Mouse (Mus musculus) heart, adult 2 months (tissue): ENCODE measurements around the gene Rnf146. TPM values are rescaled to one million over a fixed set of nuclear protein-coding genes. Genes with fewer than 3 reads are reported as not detected.
A peak's percentile ranks its signal among the peaks of the same experiment; 100 is the strongest.
"Not testable (repeated sequence)": the region's sequence is repeated elsewhere in the genome, so short reads cannot be mapped to it uniquely, and the experiment has no call there.

Source experiments
- DNase-seq, 2 experiments: peaks; one replicate each; pipeline ENCODE4 v3.0.0; 2021
- H3K27ac ChIP-seq: fragments of 200-600 bp; 2 replicates; pipeline ENCODE4 v1.8.1; 2022
- H3K27me3 ChIP-seq: fragments of 200-500 bp; 2 replicates; pipeline ENCODE4 v1.6.1; 2012; ENCODE audit warnings: mild to moderate bottlenecking, low read length, inconsistent platforms, mixed read lengths; ENCODE audit not compliant: control insufficient read depth, insufficient read depth
- H3K36me3 ChIP-seq: fragments of 200-500 bp; 2 replicates; pipeline ENCODE4 v1.6.1; 2012; ENCODE audit warnings: low read length, inconsistent platforms; ENCODE audit not compliant: control insufficient read depth, insufficient read depth
- H3K4me1 ChIP-seq: fragments of 200-500 bp; 2 replicates; pipeline ENCODE4 v1.6.1; 2011; ENCODE audit warnings: low read length; ENCODE audit not compliant: control insufficient read depth, insufficient read depth
- H3K4me3 ChIP-seq: fragments of 200-600 bp; 2 replicates; pipeline ENCODE4 v1.8.1; 2022
- H3K79me2 ChIP-seq: fragments of 200-500 bp; replicated peaks from 2 replicates; pipeline ENCODE4 v1.6.1; 2012; ENCODE audit warnings: mild to moderate bottlenecking, inconsistent platforms, low read length, moderate library complexity, mixed read lengths; ENCODE audit not compliant: control insufficient read depth, insufficient read depth
- H3K9ac ChIP-seq: fragments of 200-500 bp; 2 replicates; pipeline ENCODE4 v1.6.1; 2012; ENCODE audit warnings: low read depth, mild to moderate bottlenecking, control low read depth, inconsistent platforms, low read length, mixed read lengths
- CTCF ChIP-seq: fragments of 200-600 bp; IDR thresholded peaks from 2 replicates; pipeline ENCODE4 v1.8.1; 2022; ENCODE audit warnings: antibody characterized with exemption, mild to moderate bottlenecking, moderate library complexity
- EP300 ChIP-seq: fragments of 200-500 bp; IDR thresholded peaks from 2 replicates; pipeline ENCODE4 v1.6.1; 2011; ENCODE audit warnings: low read depth, low read length, control low read depth; ENCODE audit not compliant: insufficient read depth
- POLR2A ChIP-seq: fragments of 200-500 bp; IDR thresholded peaks from 2 replicates; pipeline ENCODE4 v1.6.1; 2011; ENCODE audit warnings: mild to moderate bottlenecking, low read depth, low read length, control low read depth; ENCODE audit not compliant: insufficient read depth
- WGBS: fragments of 180-500 bp; shearing (Covaris S2); methylation state at CpG from one replicate; pipeline ENCODE4 v1.1.7; 2018; 5-methylcytosine and 5-hydroxymethylcytosine counted together
- intact Hi-C: fragments of 180-260 bp; cut with DNase I; formaldehyde crosslinking; loops from one replicate; pipeline ENCODE4 v1.15.1; 2025
- long read RNA-seq: library from polyadenylated mRNA; stranded (forward); transcript quantifications from one replicate; pipeline ENCODE4 v2.0.0, GENCODE M21; 2021
- polyA plus RNA-seq: library from polyadenylated mRNA; depleted of rRNA; stranded (reverse); fragments of >200 nt; gene quantifications from 2 replicates; pipeline ENCODE4 v1.2.3, GENCODE M21; 2012; rRNA removed
- total RNA-seq, 2 experiments: library from RNA; stranded (reverse); gene quantifications; 2 replicates each; pipeline ENCODE4 v1.2.3; 2021

Rnf146 gene
- total RNA-seq (10 to 100 TPM; 61.8 to 64.4 TPM), polyA plus RNA-seq (20.4 and 50.2 TPM in 2 replicates)
- long read RNA-seq, full-length matches to known transcripts, result 6 of 11 reads
- long read RNA-seq, partial matches to known transcripts, result 3 of 11 reads
- long read RNA-seq, other reads (novel, unspliced or antisense), result 2 of 11 reads

DNA sequence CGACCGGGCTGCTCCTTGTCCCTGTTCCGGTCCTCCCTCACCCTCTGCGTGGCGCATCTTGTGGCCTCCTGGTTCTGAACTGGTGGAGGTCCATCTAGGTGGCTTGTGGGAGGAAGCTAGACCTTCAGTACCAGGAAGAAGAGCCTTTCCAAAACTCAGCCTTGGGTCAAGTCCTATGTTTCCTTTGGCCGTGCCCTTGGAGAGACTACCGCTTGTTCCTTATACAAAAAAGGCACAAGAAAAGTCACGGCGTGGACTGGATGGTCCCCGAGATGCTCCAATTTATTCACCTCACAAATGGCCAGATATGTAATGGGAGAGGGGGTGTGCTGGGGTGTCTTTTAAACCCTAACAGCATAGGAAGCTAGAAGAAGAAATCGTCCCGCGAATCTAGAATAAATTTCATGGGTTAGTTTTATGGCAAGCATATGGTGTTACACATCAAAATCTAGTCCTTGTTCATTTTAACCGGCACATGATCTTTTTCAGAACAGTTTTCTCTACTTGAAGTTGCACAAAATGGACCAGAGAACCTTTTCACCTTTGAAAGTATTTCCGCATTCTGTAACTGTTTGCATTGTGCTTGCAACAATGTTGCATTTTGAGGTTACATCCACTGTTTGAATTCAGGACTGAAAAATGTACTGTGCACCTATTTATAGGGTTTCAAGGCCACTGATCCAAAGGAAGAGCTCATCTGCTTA lies at the start of gene Rnf146:
TSS of gene Rnf146 (minus strand) at position 246 of the 704 bp plus-strand sequence.
- TF ChIP-seq POLR2A (no peak; the same call in 1 of the 2 replicates), CTCF (no peak), EP300 (no peak)

DNA sequence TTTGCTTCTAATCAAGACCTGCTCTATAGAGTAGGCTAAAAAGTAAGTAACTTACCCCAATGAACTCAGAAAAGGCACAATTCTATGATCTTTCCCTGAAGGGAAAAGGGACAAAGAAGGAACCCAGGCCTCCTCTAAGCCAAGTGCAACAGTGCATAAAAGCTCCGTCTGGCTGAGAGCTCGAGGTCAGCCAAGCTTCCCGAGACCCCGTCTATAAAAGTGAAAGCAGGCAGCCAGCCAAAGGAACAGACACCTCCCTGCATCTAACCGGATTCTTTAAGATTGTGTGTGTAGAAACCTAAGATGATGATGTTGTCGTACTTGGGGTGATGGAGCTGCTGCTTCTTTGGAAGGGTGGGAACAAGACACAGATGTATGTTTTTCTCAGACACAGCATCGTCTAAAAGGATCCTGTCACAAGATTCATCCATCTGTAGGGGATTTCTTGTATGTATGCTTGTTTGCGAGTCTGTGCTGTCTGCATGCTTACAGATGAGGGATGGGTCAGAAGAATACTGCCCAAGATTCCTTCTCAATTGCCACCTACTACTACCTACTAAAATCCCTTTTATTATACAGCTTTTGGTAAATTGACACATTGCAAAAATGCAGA lies 40.5 kb upstream of the Rnf146 start:
- no peak overlapping the region for H3K27ac ChIP-seq
- WGBS, result 38% methylated on average over 8 of the region's 8 CpGs
- no peak overlapping the region for H3K9ac ChIP-seq
- H3K79me2 ChIP-seq, result no peaks in the 10 kb centered on the region
- no peak for DNase-seq
- no peaks in the 10 kb centered on the region for H3K36me3 ChIP-seq
- H3K4me3 ChIP-seq, result no peak overlapping the region
- TF ChIP-seq POLR2A, result no peak
- no peak for TF ChIP-seq EP300
- no peak for TF ChIP-seq CTCF
- intact Hi-C loops, result no loop called here
- no peaks in the 10 kb centered on the region for H3K27me3 ChIP-seq
- H3K4me1 ChIP-seq, result no peaks in the 10 kb centered on the region

More for the DNA sequence above, at the start of gene Rnf146:
- Histone ChIP-seq H3K4me3 (peak within 1 kb of the TSS; percentile 70), H3K27ac (peak within 1 kb of the TSS; percentile 96), H3K9ac (peak within 1 kb of the TSS; percentile 99), H3K4me1 (peaks cover 5% of the 10 kb centered on the region), H3K36me3 (peaks cover 23% of the 10 kb centered on the region), H3K79me2 (no peaks in the 10 kb centered on the region), H3K27me3 (no peaks in the 10 kb centered on the region)
- no peak for DNase-seq
- intact Hi-C loops, result loop anchor here (1.0 kb wide), 1 partner anchor 49 kb away; the partner anchor contains the start of gene Echdc1
- 7% methylated on average over 15 of the region's 15 CpGs for WGBS

DNA sequence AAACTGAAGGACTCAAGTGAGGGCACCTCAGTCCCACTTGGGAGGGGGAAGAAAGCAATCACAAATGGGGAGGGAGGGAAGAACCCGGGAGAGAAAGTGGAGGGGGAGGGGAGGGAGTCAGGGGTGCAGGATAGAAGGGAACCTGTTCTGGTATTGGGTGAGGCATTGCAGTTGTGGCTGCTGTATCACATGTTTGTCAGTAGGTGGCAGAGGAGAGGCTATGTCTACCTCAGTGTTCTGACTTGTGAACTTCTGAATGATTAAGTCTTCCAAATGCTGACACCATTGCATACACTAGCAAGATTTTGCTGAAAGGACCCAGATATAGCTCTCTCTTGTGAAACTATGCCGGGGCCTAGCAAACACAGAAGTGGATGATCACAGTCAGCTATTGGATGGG lies 32.6 kb upstream of the Rnf146 start:
- TF ChIP-seq CTCF, result 0 out of 2 replicates have a peak, but pooled peaks have one; percentile 23
- H3K4me3 ChIP-seq, H3K4me1 ChIP-seq, H3K27ac ChIP-seq, H3K9ac ChIP-seq, intact Hi-C loops, H3K79me2 ChIP-seq, DNase-seq, H3K36me3 ChIP-seq, H3K27me3 ChIP-seq: not testable (repeated sequence)
- 70% methylated on average over 2 of the region's 2 CpGs for WGBS

DNA sequence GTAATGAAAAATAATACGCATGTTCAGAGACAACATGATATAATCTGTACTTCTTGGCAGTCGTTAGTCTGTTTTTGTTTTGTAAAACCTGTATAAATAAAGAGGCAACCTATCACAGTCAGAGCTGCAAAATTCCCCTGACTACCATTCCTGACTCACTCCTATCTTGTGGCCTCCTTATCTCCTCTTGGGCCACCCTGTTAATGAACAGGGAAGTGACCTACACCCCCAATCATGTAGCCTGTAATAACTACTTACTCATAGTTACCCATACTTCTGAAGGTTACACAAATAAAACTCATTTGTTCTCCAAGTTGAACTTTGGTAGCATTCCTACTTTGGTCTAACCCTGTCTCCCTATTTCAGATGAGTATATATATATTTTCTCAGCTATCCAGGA lies 19.3 kb upstream of the Rnf146 start:
- no peak for DNase-seq
- TF ChIP-seq POLR2A (no peak), EP300 (no peak), CTCF (no peak)

DNA sequence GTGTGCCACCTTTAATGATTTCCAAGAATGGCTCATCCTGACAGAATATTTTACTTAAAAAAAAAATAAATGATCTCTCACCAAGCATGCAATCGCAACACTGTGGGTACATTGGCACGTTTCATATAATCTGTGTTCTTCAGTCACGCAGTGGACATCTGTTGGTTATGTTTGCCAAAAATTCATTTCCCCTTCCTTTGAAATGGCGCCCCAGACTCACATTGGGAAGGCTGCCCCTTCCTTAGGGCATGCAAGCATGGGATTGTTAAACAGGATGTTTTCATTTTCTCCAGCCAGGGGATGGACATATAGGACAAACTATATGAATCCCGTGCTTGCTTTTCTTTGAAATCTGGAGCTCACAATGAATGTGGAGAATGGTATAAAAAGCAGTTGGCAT lies 11.8 kb upstream of the Rnf146 start:
- H3K27ac ChIP-seq, result no peak overlapping the region
- TF ChIP-seq EP300, result no peak
- TF ChIP-seq POLR2A, result no peak
- no peak for TF ChIP-seq CTCF
- intact Hi-C loops, result no loop called here
- H3K36me3 ChIP-seq, result no peaks in the 10 kb centered on the region
- H3K27me3 ChIP-seq, result no peaks in the 10 kb centered on the region
- H3K79me2 ChIP-seq, result no peaks in the 10 kb centered on the region
- DNase-seq, result no peak
- WGBS, result 49% methylated on average over 5 of the region's 5 CpGs
- H3K9ac ChIP-seq, result no peak overlapping the region
- no peaks in the 10 kb centered on the region for H3K4me1 ChIP-seq
- H3K4me3 ChIP-seq, result no peak overlapping the region

More for the DNA sequence above, 19.3 kb upstream of the Rnf146 start:
- Histone ChIP-seq H3K79me2 (no peaks in the 10 kb centered on the region), H3K27me3 (no peaks in the 10 kb centered on the region), H3K4me1 (no peaks in the 10 kb centered on the region), H3K36me3 (no peaks in the 10 kb centered on the region), H3K27ac (no peak overlapping the region), H3K9ac (no peak overlapping the region), H3K4me3 (no peak overlapping the region)
- WGBS, result 40% methylated on average over 2 of the region's 2 CpGs
- intact Hi-C loops, result no loop called here
